10 mouse cellular contexts compared by ENCODE assay signal in the genomic region with DNA sequence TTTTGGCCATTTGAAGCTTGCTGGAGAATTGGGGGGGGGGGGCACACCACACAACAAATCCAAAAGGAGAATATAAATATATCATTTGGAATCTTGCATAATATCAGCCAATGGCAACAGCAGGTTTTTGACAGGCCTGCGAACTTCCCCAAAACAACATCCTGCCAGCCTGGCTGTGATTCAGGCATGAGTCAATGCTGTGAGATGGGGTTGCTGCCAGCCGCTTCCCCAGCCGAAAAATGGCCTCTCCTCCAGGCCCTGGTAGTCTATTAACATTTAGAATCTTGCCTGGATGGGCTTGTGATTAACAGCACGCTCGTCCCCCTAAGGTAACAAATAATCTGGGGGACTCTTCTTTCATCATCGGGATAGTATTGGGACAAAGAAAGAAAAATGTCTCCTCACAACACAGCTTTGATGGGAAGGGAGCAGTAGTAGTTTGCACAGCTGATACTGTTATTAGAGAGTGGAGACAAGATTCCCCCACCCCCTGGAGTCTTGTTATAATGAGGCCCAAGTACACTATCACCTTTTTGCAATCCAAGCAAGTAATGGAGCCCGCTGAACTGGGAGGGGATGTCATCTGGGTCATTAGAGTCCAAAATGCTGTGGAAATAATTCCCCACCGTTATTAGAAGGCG.
DNase-seq lines count a peak whose midpoint lies in the region; ATAC-seq lines count a peak whose summit lies in the region.
"Had no signal": no experiment of that assay in that cellular context is flagged by ENCODE, and none has a peak within 500 bp of the region (broad histone marks: within the 10 kb centered on the region; RNA-seq: fewer than 3 reads in every experiment).

No protein-coding gene starts in this region.

- H3K27ac ChIP-seq in hindbrain, embryonic 15.5 days (replicated peaks): peak overlapping the region; percentile 56
- no peak overlapping the region for H3K27ac ChIP-seq in hindbrain, embryonic 13.5 days
- H3K27ac ChIP-seq: liver, embryonic 13.5 days had no signal

- H3K27me3 ChIP-seq in hindbrain, embryonic 15.5 days: no peaks in the 10 kb centered on the region
- H3K27me3 ChIP-seq in hindbrain, embryonic 13.5 days: no peaks in the 10 kb centered on the region

- no peak; the same call in 1 of the 2 replicates for ATAC-seq in hindbrain, embryonic 15.5 days (ENCODE audit: low FRiP score, low read depth)
- no peak for ATAC-seq in hindbrain, embryonic 13.5 days (ENCODE audit: low FRiP score)
- no peak for ATAC-seq in erythroid progenitor cell, adult 5-6 weeks (replicated peaks; ENCODE audit: low FRiP score, poor library complexity, severe bottlenecking)

- H3K9me3 ChIP-seq in hindbrain, embryonic 15.5 days: no peaks in the 10 kb centered on the region
- no peaks in the 10 kb centered on the region for H3K9me3 ChIP-seq in hindbrain, embryonic 13.5 days
- H3K9me3 ChIP-seq: liver, embryonic 13.5 days had no signal

- 64% methylated on average over 9 of the region's 9 CpGs for WGBS in hindbrain, embryonic 15.5 days
- 74% methylated on average over 9 of the region's 9 CpGs for WGBS in hindbrain, embryonic 13.5 days

- peaks cover 19% of the 10 kb centered on the region for H3K4me1 ChIP-seq in hindbrain, embryonic 15.5 days (replicated peaks)
- H3K4me1 ChIP-seq in hindbrain, embryonic 13.5 days (replicated peaks): peaks cover 22% of the 10 kb centered on the region; the same call in 1 of the 2 replicates

- peak; percentile 77 for DNase-seq in adrenal gland, postnatal 25 days
- peak; percentile 47 to 53 for DNase-seq in frontal cortex, postnatal 14 days (ENCODE audit: low spot score in 2 of 2)
- DNase-seq in layer of hippocampus, postnatal 36 days: peak; percentile 72 to 78
- peak; percentile 78 for DNase-seq in right cerebral cortex, postnatal 25 days
- DNase-seq in thymus, postnatal 10 days (ENCODE audit: low spot score in 2 of 2): no peak
- DNase-seq: liver, embryonic 13.5 days had no signal

- no peaks in the 10 kb centered on the region for H3K36me3 ChIP-seq in hindbrain, embryonic 15.5 days
- no peaks in the 10 kb centered on the region for H3K36me3 ChIP-seq in hindbrain, embryonic 13.5 days
- H3K36me3 ChIP-seq: liver, embryonic 13.5 days had no signal

- H3K4me2 ChIP-seq in hindbrain, embryonic 15.5 days: no peak overlapping the region
- no peak overlapping the region for H3K4me2 ChIP-seq in hindbrain, embryonic 13.5 days
- H3K4me2 ChIP-seq: liver, embryonic 13.5 days had no signal

- H3K9ac ChIP-seq in hindbrain, embryonic 15.5 days: no peak overlapping the region
- no peak overlapping the region for H3K9ac ChIP-seq in hindbrain, embryonic 13.5 days
- H3K9ac ChIP-seq: liver, embryonic 13.5 days had no signal

- H3K4me3 ChIP-seq in hindbrain, embryonic 15.5 days: no peak overlapping the region
- no peak overlapping the region for H3K4me3 ChIP-seq in hindbrain, embryonic 13.5 days
- H3K4me3 ChIP-seq: erythroblast, embryonic 14.5 days; liver, embryonic 13.5 days had no signal

Comparison
In these comparisons a context has a peak if more than half of its experiments do, and no peak if none do; other contexts are left out.
1. DNase-seq: peak in adrenal gland, postnatal 25 days (single experiment), frontal cortex, postnatal 14 days (2 of 2), layer of hippocampus, postnatal 36 days (2 of 2) and right cerebral cortex, postnatal 25 days (single experiment); none in thymus, postnatal 10 days (0 of 2).